Mouse (Mus musculus) liver, embryonic 14.5 days (tissue): Measurements from ENCODE around the gene Dnm3. TPM values are rescaled to one million over a fixed set of nuclear protein-coding genes. Genes with fewer than 3 reads are reported as not detected.

Source experiments
- ATAC-seq: fragments of 200-750 bp; cut with Nextera tagmentation; 2 replicates; pipeline ENCODE4 v1.8.0; 2017; ENCODE audit warnings: moderate number of reproducible peaks, mild to moderate bottlenecking, moderate library complexity; ENCODE audit not compliant: insufficient read depth
- DNase-seq, 3 experiments: peaks; one replicate each; pipeline ENCODE4 v3.0.0-alpha.2; 2012 to 2013; ENCODE audit warnings: low read depth in 3 of 3, low spot score in 3 of 3
- H3K27ac ChIP-seq: fragments of 300-500 bp; sonication (generic); 2 replicates; pipeline ENCODE4 v1.5.1; 2014; ENCODE audit warnings: moderate library complexity, mild to moderate bottlenecking, control low read depth, inconsistent platforms
- H3K27me3 ChIP-seq: fragments of 300-500 bp; sonication (generic); 2 replicates; pipeline ENCODE4 v1.6.1; 2014; ENCODE audit warnings: mild to moderate bottlenecking, low read length, moderate library complexity; ENCODE audit not compliant: control insufficient read depth, insufficient read depth
- H3K36me3 ChIP-seq: fragments of 300-500 bp; sonication (generic); replicated peaks from 2 replicates; pipeline ENCODE4 v1.6.1; 2014; ENCODE audit warnings: low read depth; ENCODE audit not compliant: control insufficient read depth, insufficient read depth
- H3K4me1 ChIP-seq, 2 experiments: fragments of 200-500 bp in 1 of 2; fragments of 300-500 bp in 1 of 2; sonication (generic) in 1 of 2; replicated peaks; 2 replicates each; pipeline ENCODE4 v1.6.1; 2012 to 2014; ENCODE audit warnings: antibody characterized with exemption in 1 of 2, inconsistent platforms in 1 of 2, low read length in 1 of 2; ENCODE audit not compliant: control insufficient read depth in 2 of 2, insufficient read depth in 2 of 2
- H3K4me2 ChIP-seq: fragments of 300-500 bp; sonication (generic); 2 replicates; pipeline ENCODE4 v1.6.1; 2014; ENCODE audit warnings: low read depth, mild to moderate bottlenecking, control low read depth, moderate library complexity
- H3K4me3 ChIP-seq, 2 experiments: fragments of 200-500 bp in 1 of 2; fragments of 300-500 bp in 1 of 2; sonication (generic) in 1 of 2; 2 replicates each; pipeline ENCODE4 v1.5.1; 2012 to 2014; ENCODE audit warnings: low read depth in 2 of 2, low read length in 2 of 2, mild to moderate bottlenecking in 2 of 2, control low read depth in 1 of 2, inconsistent platforms in 1 of 2, moderate library complexity in 1 of 2; ENCODE audit not compliant: insufficient read depth in 1 of 2
- H3K9ac ChIP-seq: fragments of 300-500 bp; sonication (generic); replicated peaks from 2 replicates; pipeline ENCODE4 v1.6.1; 2014; ENCODE audit warnings: mild to moderate bottlenecking, control low read depth, moderate library complexity
- H3K9me3 ChIP-seq: fragments of 300-500 bp; sonication (generic); 2 replicates; pipeline ENCODE4 v1.6.1; 2016; ENCODE audit warnings: low read length, mixed read lengths; ENCODE audit not compliant: control insufficient read depth
- CTCF ChIP-seq: IDR thresholded peaks from 2 replicates; pipeline ENCODE4 v1.5.1; 2016; ENCODE audit warnings: antibody characterized with exemption, low read depth, control low read depth
- EP300 ChIP-seq: IDR thresholded peaks from 2 replicates; pipeline ENCODE4 v1.6.1; 2016; ENCODE audit warnings: antibody characterized with exemption, low read depth
- WGBS: fragments of 180-500 bp; shearing (Covaris S2); extraction: QIAGEN DNeasy Blood & Tissue Kit; methylation state at CpG from one replicate; pipeline ENCODE4 v1.1.7; 2014; ENCODE audit not compliant: insufficient replicate concordance; 5-methylcytosine and 5-hydroxymethylcytosine counted together
- polyA plus RNA-seq, 2 experiments: library from polyadenylated mRNA; depleted of rRNA in 1 of 2; stranded (reverse) in 1 of 2; unstranded in 1 of 2; fragments of >200 nt; fragmentation: Nextera tagmentation in 1 of 2; extraction: Ambion mirVana in 1 of 2; gene quantifications; 2 replicates each; pipeline versions ENCODE4 v1.2.1 to v1.2.3; 2012 to 2014

Gene Dnm3
- polyA plus RNA-seq, 2 experiments, result 0.61 to 0.96 TPM

GRCm38 (mm10) chr1:162184003-162184748 lies 293.7 kb downstream of the Dnm3 start:
- WGBS, result 53% methylated on average over 14 of the region's 14 CpGs

GRCm38 (mm10) chr1:162183438-162183837 lies 294.4 kb downstream of the Dnm3 start:
- ATAC-seq (no peak), DNase-seq (no peak)
- Histone ChIP-seq H3K27me3 (no peaks in the 10 kb centered on the region), H3K9me3 (no peaks in the 10 kb centered on the region), H3K4me3 (no peak overlapping the region), H3K4me2 (no peak overlapping the region), H3K9ac (no peak overlapping the region), H3K4me1 (no peaks in the 10 kb centered on the region), H3K36me3 (no peaks in the 10 kb centered on the region), H3K27ac (no peak overlapping the region)
- WGBS, result 58% methylated on average over 3 of the region's 3 CpGs
- TF ChIP-seq EP300, result no peak
- TF ChIP-seq CTCF, result no peak

More at GRCm38 (mm10) chr1:162184003-162184748, 293.7 kb downstream of the Dnm3 start:
- no peak overlapping the region for H3K9ac ChIP-seq
- H3K9me3 ChIP-seq, result no peaks in the 10 kb centered on the region
- DNase-seq (no peak), ATAC-seq (no peak)
- H3K4me1 ChIP-seq, result no peaks in the 10 kb centered on the region
- no peaks in the 10 kb centered on the region for H3K36me3 ChIP-seq
- TF ChIP-seq EP300 (no peak), CTCF (no peak)
- no peak overlapping the region for H3K4me2 ChIP-seq
- no peaks in the 10 kb centered on the region for H3K27me3 ChIP-seq
- H3K4me3 ChIP-seq, result no peak overlapping the region
- no peak overlapping the region for H3K27ac ChIP-seq

GRCm38 (mm10) chr1:162181187-162181975 lies 296.5 kb downstream of the Dnm3 start:
- 51% methylated on average over 7 of the region's 7 CpGs for WGBS
- TF ChIP-seq CTCF, result 0 out of 2 replicates have a peak, but pooled peaks have one; percentile 15
- no peak for TF ChIP-seq EP300
- no peak overlapping the region for H3K4me2 ChIP-seq
- ATAC-seq (no peak), DNase-seq (no peak)
- H3K4me1 ChIP-seq, result no peaks in the 10 kb centered on the region
- H3K36me3 ChIP-seq, result no peaks in the 10 kb centered on the region
- no peak overlapping the region for H3K4me3 ChIP-seq
- no peak overlapping the region for H3K27ac ChIP-seq
- no peaks in the 10 kb centered on the region for H3K9me3 ChIP-seq
- H3K9ac ChIP-seq, result no peak overlapping the region
- H3K27me3 ChIP-seq, result no peaks in the 10 kb centered on the region

GRCm38 (mm10) chr1:162180451-162180850 lies 297.4 kb downstream of the Dnm3 start:
- TF ChIP-seq EP300, result no peak
- ATAC-seq (no peak), DNase-seq (no peak)
- Histone ChIP-seq H3K4me3 (no peak overlapping the region), H3K36me3 (no peaks in the 10 kb centered on the region), H3K4me2 (no peak overlapping the region), H3K27me3 (no peaks in the 10 kb centered on the region), H3K9me3 (no peaks in the 10 kb centered on the region), H3K4me1 (no peaks in the 10 kb centered on the region), H3K27ac (no peak overlapping the region), H3K9ac (no peak overlapping the region)
- 59% methylated on average over 7 of the region's 7 CpGs for WGBS

GRCm38 (mm10) chr1:162179401-162179800 lies 298.4 kb downstream of the Dnm3 start:
- no peak overlapping the region for H3K4me3 ChIP-seq
- ATAC-seq, result no peak
- H3K27ac ChIP-seq, result no peak overlapping the region
- no peak for DNase-seq
- 72% methylated on average over 4 of the region's 4 CpGs for WGBS
- H3K36me3 ChIP-seq, result no peaks in the 10 kb centered on the region
- H3K9me3 ChIP-seq, result no peaks in the 10 kb centered on the region
- H3K9ac ChIP-seq, result no peak overlapping the region
- H3K4me1 ChIP-seq, result no peaks in the 10 kb centered on the region
- no peaks in the 10 kb centered on the region for H3K27me3 ChIP-seq
- no peak for TF ChIP-seq EP300
- TF ChIP-seq CTCF, result no peak
- no peak overlapping the region for H3K4me2 ChIP-seq
